Mouse (Mus musculus): ENCODE measurements around the gene Tmem200a.
"Not testable (repeated sequence)": the region's sequence is repeated elsewhere in the genome, so short reads cannot be mapped to it uniquely, and the experiment has no call there.

- not testable (repeated sequence) for TF ChIP-seq GATA1 (IDR thresholded peaks at IDR 0.05; ENCODE audit: borderline replicate concordance, low read length); FLI1 (IDR thresholded peaks at IDR 0.05; ENCODE audit: low read length)
Measured at GRCm38 (mm10) chr10:25894126-25894525, 184.7 kb downstream of the Tmem200a start.

Data from megakaryocyte, embryonic 14.5 days (primary cell).